Mouse (Mus musculus) lung, adult 18-20 months (tissue): Measurements from ENCODE around the gene Fry.

Source experiments
- DNase-seq, 2 experiments: peaks; one replicate each; pipeline ENCODE4 v3.0.0; 2022; ENCODE audit warnings: mixed read lengths in 2 of 2

The Fry gene

GRCm38 (mm10) chr5:150131166-150131565 is 12.7 kb downstream of the Fry start:
- no peak for DNase-seq

GRCm38 (mm10) chr5:150134651-150135050 is 16.2 kb downstream of the Fry start:
- DNase-seq, result no peak

GRCm38 (mm10) chr5:150135529-150135928 is 17.1 kb downstream of the Fry start:
- no peak for DNase-seq

- no peak for DNase-seq
These were observed 19.5 kb downstream of the Fry start for GRCm38 (mm10) chr5:150137772-150138451.

GRCm38 (mm10) chr5:150140513-150140912 is 22.1 kb downstream of the Fry start:
- no peak for DNase-seq

- no peak for DNase-seq
These were observed 27.5 kb downstream of the Fry start for GRCm38 (mm10) chr5:150145967-150146366.

GRCm38 (mm10) chr5:150146612-150147011 is 28.2 kb downstream of the Fry start:
- no peak for DNase-seq

GRCm38 (mm10) chr5:150149725-150150124 is 31.3 kb downstream of the Fry start:
- DNase-seq, result no peak

- no peak for DNase-seq
These were observed 32.5 kb downstream of the Fry start for GRCm38 (mm10) chr5:150150986-150151385.

- peak in 1 of 2 experiments; percentile 27 for DNase-seq
These were observed 33.8 kb downstream of the Fry start for GRCm38 (mm10) chr5:150152071-150152879.

GRCm38 (mm10) chr5:150152880-150153281 is 34.4 kb downstream of the Fry start:
- DNase-seq, result no peak

GRCm38 (mm10) chr5:150155388-150155787 is 36.9 kb downstream of the Fry start:
- no peak for DNase-seq

GRCm38 (mm10) chr5:150156063-150156786 is 37.8 kb downstream of the Fry start:
- DNase-seq, result peak; percentile 32 to 42

- DNase-seq, result peak; percentile 29 to 46
These were observed 39.2 kb downstream of the Fry start for GRCm38 (mm10) chr5:150157682-150158081.

- DNase-seq, result no peak
These were observed 40.7 kb downstream of the Fry start for GRCm38 (mm10) chr5:150159151-150159550.

- no peak for DNase-seq
These were observed 42.7 kb downstream of the Fry start for GRCm38 (mm10) chr5:150161193-150161592.

GRCm38 (mm10) chr5:150161898-150162297 is 43.5 kb downstream of the Fry start:
- no peak for DNase-seq

GRCm38 (mm10) chr5:150164671-150165070 is 46.2 kb downstream of the Fry start:
- DNase-seq, result no peak

- DNase-seq, result no peak
These were observed 48.4 kb downstream of the Fry start for GRCm38 (mm10) chr5:150166811-150167210.

GRCm38 (mm10) chr5:150167287-150167686 is 48.8 kb downstream of the Fry start:
- no peak for DNase-seq

GRCm38 (mm10) chr5:150168712-150169111 is 50.3 kb downstream of the Fry start:
- DNase-seq, result peak; percentile 52 to 60

- DNase-seq, result no peak
These were observed 53.1 kb downstream of the Fry start for GRCm38 (mm10) chr5:150171562-150171961.

GRCm38 (mm10) chr5:150173869-150174268 is 55.4 kb downstream of the Fry start:
- DNase-seq, result no peak

- DNase-seq, result no peak
These were observed 56.5 kb downstream of the Fry start for GRCm38 (mm10) chr5:150174950-150175349.
